Mouse (Mus musculus) lung, adult 2 months (tissue): ENCODE measurements around the gene Dnajb1.

ENCODE experiments used
- CTCF ChIP-seq: fragments of 200-500 bp; IDR thresholded peaks from 2 replicates; pipeline ENCODE4 v1.5.1; 2011; ENCODE audit warnings: mild to moderate bottlenecking, low read length, control low read depth; ENCODE audit not compliant: insufficient read depth
- POLR2A ChIP-seq: fragments of 200-500 bp; IDR thresholded peaks from 2 replicates; pipeline ENCODE4 v1.6.1; 2011; ENCODE audit warnings: low read depth, mild to moderate bottlenecking, control low read depth, low read length, borderline replicate concordance; ENCODE audit errors: extremely low read depth

GRCm38 (mm10) chr8:83654725-83655124, 46.7 kb downstream of the Dnajb1 start:
- TF ChIP-seq POLR2A (no peak), CTCF (no peak)
